Mouse (Mus musculus): ENCODE data around the gene Gm34653. TPM values are rescaled to one million over a fixed set of nuclear protein-coding genes. Genes with fewer than 3 reads are reported as not detected.
"Not testable (repeated sequence)": the region's sequence is repeated elsewhere in the genome, so short reads cannot be mapped to it uniquely, and the experiment has no call there.

Gene Gm34653
- polyA plus RNA-seq, 1 experiment from 2014 or later, result 0.06 TPM

DNA sequence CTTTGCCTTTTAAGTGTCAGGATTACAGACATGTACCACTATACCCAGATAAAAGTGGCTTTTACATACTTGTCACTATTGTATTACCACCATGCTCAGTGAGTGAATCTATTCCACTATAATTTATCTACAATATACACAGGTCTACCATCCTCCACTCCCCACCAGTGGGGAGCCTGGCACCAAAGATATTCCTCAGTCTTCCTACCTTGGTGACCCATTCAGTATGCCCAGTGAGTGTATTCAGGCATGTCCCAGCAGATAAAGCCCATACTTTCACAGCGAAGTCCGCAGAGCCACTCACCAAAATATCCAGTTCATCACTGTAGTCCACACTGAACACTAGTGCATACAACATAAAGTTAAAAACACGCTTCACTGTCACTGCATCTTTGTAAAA, 22.0 kb upstream of the Gm34653 start:
- peaks cover 78% of the 10 kb centered on the region for H3K36me3 ChIP-seq (replicated peaks; ENCODE audit: insufficient read depth, low read length)
- H3K4me1 ChIP-seq (ENCODE audit: insufficient read depth), result peaks cover 15% of the 10 kb centered on the region
- ATAC-seq, result peak; percentile 48
- H3K4me3 ChIP-seq (ENCODE audit: low read depth, low read length), result no peak overlapping the region
- no peak overlapping the region for H3K4me2 ChIP-seq (ENCODE audit: low read depth, low read length)
- no peaks in the 10 kb centered on the region for H3K9me3 ChIP-seq (ENCODE audit: low read length)
- TF ChIP-seq CTCF (IDR thresholded peaks at IDR 0.05; ENCODE audit: low read depth) (no peak), EP300 (IDR thresholded peaks at IDR 0.05; ENCODE audit: low read depth) (peak; percentile 60; the same call in 1 of the 2 replicates)
- 81% methylated on average over 3 of the region's 3 CpGs for WGBS (ENCODE audit: insufficient replicate concordance)
- DNase-seq, result no peak
- H3K27me3 ChIP-seq (ENCODE audit: insufficient read depth, low read length), result no peaks in the 10 kb centered on the region
- H3K27ac ChIP-seq (ENCODE audit: low read depth), result no peak overlapping the region
- H3K9ac ChIP-seq (replicated peaks), result no peak overlapping the region

DNA sequence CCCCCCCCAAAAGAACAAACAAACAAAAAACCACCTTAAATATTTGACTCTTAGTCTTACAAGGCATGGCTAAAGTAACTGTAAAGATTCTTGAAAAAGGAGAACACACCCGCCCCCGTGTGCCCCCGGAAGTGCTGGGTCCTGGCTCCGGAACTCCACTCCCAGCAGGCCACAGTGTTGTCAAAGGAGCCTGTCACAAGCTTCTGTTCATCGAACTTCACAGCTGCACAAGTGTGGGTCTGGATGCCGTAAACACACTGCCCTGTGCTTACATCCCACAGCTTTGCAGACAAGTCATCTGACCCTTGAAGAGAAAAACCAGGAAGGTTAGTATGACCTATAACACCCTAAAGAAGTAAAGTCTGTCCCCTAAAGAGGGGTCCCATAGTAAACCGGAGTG, 20.1 kb upstream of the Gm34653 start:
- TF ChIP-seq EP300 (IDR thresholded peaks at IDR 0.05; ENCODE audit: low read depth) (no peak), CTCF (IDR thresholded peaks at IDR 0.05; ENCODE audit: low read depth) (no peak)

DNA sequence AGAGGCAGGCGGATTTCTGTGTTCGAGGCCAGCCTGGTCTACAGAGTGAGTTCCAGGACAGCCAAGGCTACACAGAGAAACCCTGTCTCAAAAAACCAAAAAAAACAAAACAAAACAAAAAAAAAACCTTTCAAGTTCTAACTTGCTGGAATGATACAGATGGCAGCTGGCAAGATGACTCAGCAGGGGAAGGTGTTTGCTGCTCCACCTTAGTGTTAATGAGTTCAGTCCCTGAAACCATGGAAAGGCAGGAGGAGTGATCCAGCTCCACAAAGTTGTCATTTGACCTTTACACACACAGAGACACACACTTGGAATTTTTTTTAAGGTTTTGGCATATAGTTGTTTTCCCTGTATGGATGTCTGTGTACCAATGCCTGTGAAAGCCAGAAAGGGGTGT, 16.9 kb upstream of the Gm34653 start:
- H3K9ac ChIP-seq (replicated peaks); ATAC-seq; H3K9me3 ChIP-seq (ENCODE audit: low read length); H3K27me3 ChIP-seq (ENCODE audit: insufficient read depth, low read length); H3K4me2 ChIP-seq (ENCODE audit: low read depth, low read length); H3K4me3 ChIP-seq (ENCODE audit: low read depth, low read length); H3K4me1 ChIP-seq (ENCODE audit: insufficient read depth); DNase-seq: not testable (repeated sequence)
- WGBS (ENCODE audit: insufficient replicate concordance), result 92% methylated on average over 2 of the region's 2 CpGs
- peaks cover 71% of the 10 kb centered on the region for H3K36me3 ChIP-seq (replicated peaks; ENCODE audit: insufficient read depth, low read length)
- peak overlapping the region; percentile 34 for H3K27ac ChIP-seq (ENCODE audit: low read depth)

More for the DNA sequence above, 20.1 kb upstream of the Gm34653 start:
- no peak overlapping the region for H3K9ac ChIP-seq (replicated peaks)
- H3K4me1 ChIP-seq (ENCODE audit: insufficient read depth), result peaks cover 11% of the 10 kb centered on the region
- H3K4me3 ChIP-seq (ENCODE audit: low read depth, low read length), result no peak overlapping the region
- no peak for ATAC-seq
- 83% methylated on average over 7 of the region's 7 CpGs for WGBS (ENCODE audit: insufficient replicate concordance)
- no peak for DNase-seq
- H3K36me3 ChIP-seq (replicated peaks; ENCODE audit: insufficient read depth, low read length), result peaks cover 81% of the 10 kb centered on the region
- no peaks in the 10 kb centered on the region for H3K9me3 ChIP-seq (ENCODE audit: low read length)
- H3K4me2 ChIP-seq (ENCODE audit: low read depth, low read length), result no peak overlapping the region
- no peaks in the 10 kb centered on the region for H3K27me3 ChIP-seq (ENCODE audit: insufficient read depth, low read length)
- no peak overlapping the region for H3K27ac ChIP-seq (ENCODE audit: low read depth)

DNA sequence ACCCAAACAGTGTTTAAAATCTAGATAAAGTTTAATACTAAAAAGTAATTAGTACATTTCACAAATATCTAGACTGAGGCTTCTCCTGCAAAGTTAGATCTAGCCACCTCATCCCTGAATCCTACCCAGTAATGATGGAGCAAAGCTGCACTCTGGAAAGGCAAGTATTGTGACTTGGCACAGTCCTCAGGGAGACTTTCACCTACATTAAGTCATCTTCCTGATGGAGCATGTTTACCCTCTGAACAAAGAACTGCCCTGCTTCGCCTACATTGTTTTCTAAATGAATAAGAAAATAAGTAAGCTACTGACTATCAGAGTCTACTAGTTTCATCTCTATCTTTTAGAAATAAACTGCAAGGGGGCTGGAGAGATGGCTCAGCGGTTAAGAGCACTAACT, 14.3 kb upstream of the Gm34653 start:
- WGBS (ENCODE audit: insufficient replicate concordance), result 95% methylated on average over 2 of the region's 2 CpGs
- H3K9me3 ChIP-seq (ENCODE audit: low read length), result no peaks in the 10 kb centered on the region
- peaks cover 62% of the 10 kb centered on the region for H3K36me3 ChIP-seq (replicated peaks; ENCODE audit: insufficient read depth, low read length)
- H3K27ac ChIP-seq (ENCODE audit: low read depth), result no peak overlapping the region
- ATAC-seq (no peak), DNase-seq (no peak)
- no peaks in the 10 kb centered on the region for H3K27me3 ChIP-seq (ENCODE audit: insufficient read depth, low read length)
- no peak overlapping the region for H3K4me3 ChIP-seq (ENCODE audit: low read depth, low read length)
- TF ChIP-seq CTCF (IDR thresholded peaks at IDR 0.05; ENCODE audit: low read depth) (no peak), EP300 (IDR thresholded peaks at IDR 0.05; ENCODE audit: low read depth) (no peak)
- no peak overlapping the region for H3K9ac ChIP-seq (replicated peaks)
- H3K4me2 ChIP-seq (ENCODE audit: low read depth, low read length), result no peak overlapping the region
- 0 out of 2 replicates have a peak, but pooled peaks cover 2% of the 10 kb centered on the region for H3K4me1 ChIP-seq (ENCODE audit: insufficient read depth)

- Histone ChIP-seq H3K4me3 (ENCODE audit: low read depth, low read length) (peak within 1 kb of the TSS; percentile 99), H3K27ac (ENCODE audit: low read depth) (peak within 1 kb of the TSS; percentile 99), H3K9ac (replicated peaks) (peak within 1 kb of the TSS; percentile 100), H3K36me3 (replicated peaks; ENCODE audit: insufficient read depth, low read length) (peaks cover 15% of the 10 kb centered on the region), H3K4me1 (ENCODE audit: insufficient read depth) (peaks cover 22% of the 10 kb centered on the region), H3K27me3 (ENCODE audit: insufficient read depth, low read length) (no peaks in the 10 kb centered on the region), H3K9me3 (ENCODE audit: low read length) (no peaks in the 10 kb centered on the region), H3K4me2 (ENCODE audit: low read depth, low read length) (peak within 1 kb of the TSS; percentile 87)
- TF ChIP-seq CTCF (IDR thresholded peaks at IDR 0.05; ENCODE audit: low read depth), result no peak
- peak; percentile 63 for TF ChIP-seq EP300 (IDR thresholded peaks at IDR 0.05; ENCODE audit: low read depth)
- ATAC-seq (peak; percentile 93), DNase-seq (peak; percentile 95)
- under 1% methylated on average over 57 of the region's 57 CpGs for WGBS (ENCODE audit: insufficient replicate concordance)
Measured at GRCm38 (mm10) chr2:34825827-34826459, 6.9 kb upstream of the Gm34653 start, which contains the start of gene Fbxw2. Gene Fbxw2, minus strand, starts transcription at chr2:34826311.

DNA sequence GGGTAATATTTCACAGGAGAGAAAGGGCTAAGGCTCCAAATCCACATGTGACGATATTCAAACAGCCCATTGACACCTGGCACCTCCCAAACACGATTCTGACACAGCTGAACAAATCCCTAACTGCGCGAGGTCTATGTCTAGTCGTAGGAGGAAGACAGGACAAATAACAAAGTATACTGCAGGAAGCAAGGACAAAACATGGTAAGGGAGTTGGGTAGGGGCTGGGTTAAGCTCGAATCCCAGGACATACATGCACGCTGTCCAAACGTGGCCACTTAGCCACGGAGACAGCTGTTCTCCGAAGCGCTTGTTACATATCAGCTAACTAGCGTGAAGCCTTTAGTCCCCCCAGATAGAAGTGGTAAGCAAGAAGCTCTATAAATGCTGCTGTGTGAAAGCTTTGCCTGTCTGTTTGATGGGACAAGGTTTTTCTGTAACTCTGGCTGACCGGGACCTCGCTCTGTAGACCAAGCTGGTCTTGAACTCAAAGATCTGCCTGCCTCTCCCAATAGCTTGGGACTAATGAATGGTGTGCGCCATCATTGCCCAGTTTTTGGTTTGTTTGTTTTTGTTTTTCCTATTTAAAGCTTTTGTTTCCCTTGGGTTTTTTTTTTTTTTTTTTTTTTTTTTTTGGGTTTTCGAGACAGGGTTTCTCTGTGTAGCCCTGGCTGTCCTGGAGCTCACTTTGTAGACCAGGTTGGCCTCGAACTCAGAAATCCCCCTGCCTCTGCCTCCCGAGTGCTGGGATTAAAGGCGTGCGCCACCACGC, 6.2 kb upstream of the Gm34653 start:
- Histone ChIP-seq H3K4me1 (ENCODE audit: insufficient read depth) (peaks cover 22% of the 10 kb centered on the region), H3K36me3 (replicated peaks; ENCODE audit: insufficient read depth, low read length) (peaks cover 10% of the 10 kb centered on the region), H3K27me3 (ENCODE audit: insufficient read depth, low read length) (no peaks in the 10 kb centered on the region), H3K9me3 (ENCODE audit: low read length) (no peaks in the 10 kb centered on the region), H3K9ac (replicated peaks) (peak overlapping the region; percentile 100), H3K4me2 (ENCODE audit: low read depth, low read length) (peak overlapping the region; percentile 87), H3K27ac (ENCODE audit: low read depth) (peak overlapping the region; percentile 99), H3K4me3 (ENCODE audit: low read depth, low read length) (peak overlapping the region; percentile 99)
- TF ChIP-seq EP300 (IDR thresholded peaks at IDR 0.05; ENCODE audit: low read depth), result no peak
- TF ChIP-seq CTCF (IDR thresholded peaks at IDR 0.05; ENCODE audit: low read depth), result no peak
- 38% methylated on average over 20 of the region's 21 CpGs for WGBS (ENCODE audit: insufficient replicate concordance)
- no peak for DNase-seq
- peak; percentile 5; the same call in 1 of the 2 replicates for ATAC-seq

Measured in liver, postnatal 0 days (tissue).